Mouse (Mus musculus) mouse embryonic stem cell (cell line): ENCODE measurements around the gene Plod3.
"Not testable (repeated sequence)": the region's sequence is repeated elsewhere in the genome, so short reads cannot be mapped to it uniquely, and the experiment has no call there.

ENCODE experiments used
- in situ Hi-C, 2 experiments: fragments of 300-500 bp; cut with MboI; formaldehyde crosslinking; loops; 1 replicate in 1 of 2; 3 replicates in 1 of 2; pipeline ENCODE4 v1.14.3; 2019 to 2020; ENCODE audit warnings: low sequenced_read_pairs in 2 of 2, low pct_unique_long_range_greater_than_20kb in 1 of 2, mixed read lengths in 1 of 2; ENCODE audit not compliant: unreplicated experiment in 1 of 2

The Plod3 gene

GRCm38 (mm10) chr5:136986695-136987137 lies at the start of gene Plod3:
Gene Plod3 (plus strand): TSS chr5:136987019.
- in situ Hi-C loops, result no loop called here

DNA sequence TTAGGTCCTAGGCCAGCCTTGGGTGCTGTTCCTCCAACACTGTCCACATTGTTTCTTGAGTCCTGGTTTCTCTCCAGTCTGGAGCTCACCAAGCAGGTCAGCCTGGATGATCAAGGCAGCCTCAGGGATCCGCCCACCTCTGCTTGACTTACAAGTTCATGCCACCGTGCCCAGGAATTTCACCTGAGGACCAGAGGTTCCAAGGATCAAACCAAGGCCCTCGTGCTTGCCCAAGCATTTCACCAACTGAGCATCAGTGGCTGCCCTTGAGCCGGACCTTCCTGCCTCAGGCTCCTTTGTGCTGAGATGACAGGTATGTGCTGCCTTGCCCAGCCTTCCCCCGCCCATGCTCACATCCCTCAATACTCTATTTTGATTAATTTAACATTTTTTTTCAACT lies 49.2 kb upstream of the Plod3 start:
- in situ Hi-C loops, result no loop called here

DNA sequence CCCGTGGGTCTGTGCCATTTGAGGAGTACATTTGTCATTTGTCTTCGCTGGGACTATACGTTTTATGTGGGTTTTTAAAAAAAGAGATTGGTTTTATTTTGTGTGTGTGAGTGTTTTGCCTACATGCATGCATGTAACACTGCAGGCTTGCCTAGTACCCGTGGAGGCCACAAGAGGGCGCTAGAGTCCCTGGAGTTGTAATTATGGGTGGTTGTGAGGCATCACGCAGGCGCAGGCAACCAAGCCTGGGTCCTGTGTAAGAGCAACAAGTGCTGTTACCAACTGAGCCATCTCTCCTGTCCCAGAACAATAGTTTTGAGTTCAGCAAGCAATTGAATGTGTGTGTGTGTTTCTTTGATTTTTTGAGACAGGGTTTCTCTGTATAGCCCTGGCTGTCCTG lies 47.5 kb upstream of the Plod3 start:
- in situ Hi-C loops, result no loop called here

GRCm38 (mm10) chr5:136940029-136940428 lies 46.8 kb upstream of the Plod3 start:
- in situ Hi-C loops, result not testable (repeated sequence)

- in situ Hi-C loops, result no loop called here
Measured at GRCm38 (mm10) chr5:136940845-136941560, 45.8 kb upstream of the Plod3 start.

- in situ Hi-C loops, result no loop called here
Measured at GRCm38 (mm10) chr5:136942781-136943180, 44.0 kb upstream of the Plod3 start.

DNA sequence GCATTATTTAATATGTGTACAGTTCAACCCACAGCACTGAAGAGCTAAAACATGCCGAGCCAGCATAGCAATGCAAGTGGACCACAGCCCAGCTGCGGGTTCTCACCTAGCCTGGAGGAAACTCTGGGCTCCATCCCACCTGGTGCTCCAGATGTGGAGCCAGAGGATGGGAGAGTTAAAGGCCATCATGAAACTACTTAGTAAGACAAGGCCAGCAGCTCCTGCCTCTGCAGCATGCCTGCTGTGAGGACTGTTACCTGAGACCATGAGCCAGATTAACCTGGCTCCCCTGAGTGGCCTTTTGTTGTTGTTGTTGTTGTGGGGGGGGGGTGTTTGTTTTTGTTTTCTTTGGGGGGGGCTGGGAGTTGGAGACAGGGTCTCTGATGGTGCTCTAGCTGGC lies 43.4 kb upstream of the Plod3 start:
- in situ Hi-C loops, result no loop called here

DNA sequence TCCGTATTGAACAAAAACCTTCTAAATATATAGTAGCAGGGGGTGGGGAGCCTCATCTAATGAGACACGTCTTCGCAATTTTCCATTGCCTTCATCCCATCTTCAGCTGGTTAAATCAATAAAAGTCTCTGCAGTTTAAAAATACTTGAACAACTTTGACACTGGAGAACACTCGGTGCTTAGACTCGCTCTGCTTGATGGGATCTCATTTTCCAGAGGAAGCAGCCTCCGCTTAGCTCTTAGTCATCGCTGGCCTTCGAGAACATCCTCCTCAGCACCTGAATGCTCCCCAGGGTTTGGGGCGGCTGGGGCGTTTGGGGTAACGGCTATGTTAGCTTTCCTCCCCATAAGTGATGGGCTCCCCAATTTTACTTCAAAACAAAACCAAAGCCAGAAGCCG lies 41.7 kb upstream of the Plod3 start:
- in situ Hi-C loops, result no loop called here

DNA sequence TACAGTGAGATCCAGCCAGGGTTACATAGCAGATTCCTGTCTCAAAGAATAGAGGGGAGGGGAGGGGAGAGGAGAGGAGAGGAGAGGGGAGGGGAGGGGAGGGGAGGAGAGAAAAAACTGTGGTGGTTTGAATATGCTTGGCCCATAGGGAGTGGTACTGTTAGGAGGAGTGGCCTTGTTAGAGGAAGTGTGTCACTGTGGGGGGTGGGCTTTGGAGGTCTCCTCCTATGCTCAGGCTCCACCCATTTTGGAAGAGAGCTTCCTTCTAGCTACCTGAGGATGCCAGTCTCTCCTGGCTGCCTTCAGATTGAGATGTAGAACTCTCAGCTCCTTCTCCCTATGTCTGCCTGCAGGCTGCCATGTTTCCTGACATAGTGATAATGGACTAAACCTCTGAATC lies 38.9 kb upstream of the Plod3 start:
- in situ Hi-C loops, result no loop called here

- in situ Hi-C loops, result not testable (repeated sequence)
Measured at GRCm38 (mm10) chr5:136949551-136950336, 37.1 kb upstream of the Plod3 start.

DNA sequence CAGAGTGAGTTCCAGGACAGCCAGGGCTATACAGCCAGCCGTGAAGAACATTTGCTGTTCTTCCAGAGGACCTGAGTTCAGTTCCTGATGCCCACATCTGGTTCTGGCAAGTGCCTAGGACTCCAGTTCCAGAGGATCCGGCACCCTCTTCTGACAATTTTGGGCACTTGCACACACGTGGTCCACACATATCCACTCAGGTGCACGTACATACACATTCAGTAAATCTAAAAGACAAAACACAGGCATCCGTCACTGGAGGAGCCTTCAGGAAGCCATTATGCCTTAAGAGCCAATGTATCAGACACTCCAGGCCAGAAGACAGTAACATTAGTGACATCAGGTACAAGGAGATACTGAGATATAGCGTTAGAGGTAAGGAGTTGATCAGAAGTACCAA lies 36.3 kb upstream of the Plod3 start:
- in situ Hi-C loops, result no loop called here

DNA sequence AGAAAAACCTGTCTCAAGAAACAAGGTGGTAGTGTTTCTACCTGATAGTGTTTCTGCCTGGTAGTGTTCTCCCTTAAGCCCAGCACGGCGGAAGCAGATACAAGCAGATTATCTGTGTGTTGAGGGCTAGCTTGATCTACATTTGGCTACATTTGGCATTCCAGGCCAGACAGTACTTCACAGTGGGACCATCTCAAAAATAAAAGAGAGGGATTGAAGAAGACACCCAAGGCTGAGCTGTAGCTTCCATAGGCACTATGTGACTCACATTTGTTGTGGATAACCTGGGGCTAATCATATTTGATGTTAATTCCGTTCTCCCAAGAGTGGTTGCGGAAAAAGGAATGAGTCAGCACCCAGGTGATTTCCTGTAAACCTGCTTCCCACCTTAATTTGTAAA lies 34.7 kb upstream of the Plod3 start:
- in situ Hi-C loops, result no loop called here

DNA sequence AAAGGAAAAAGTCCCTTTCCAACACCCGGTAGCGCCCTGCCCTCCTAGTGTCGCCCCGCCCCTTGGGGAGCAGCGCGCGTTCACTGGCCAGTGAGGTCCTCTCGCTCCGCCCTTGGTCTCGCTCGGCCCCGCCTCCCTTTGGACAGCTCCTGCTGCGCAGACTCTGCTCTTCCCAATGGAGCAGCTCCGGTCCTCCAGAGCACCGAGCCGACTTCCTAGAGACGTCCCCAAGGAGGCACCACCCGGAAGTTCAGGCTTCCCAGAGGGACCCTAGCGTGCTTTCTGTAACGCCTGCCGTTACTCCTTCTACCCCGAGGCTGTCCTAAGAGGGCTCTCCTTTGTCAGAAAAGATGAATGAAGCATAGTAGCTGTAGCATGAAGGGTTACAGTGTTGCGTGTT lies 33.8 kb upstream of the Plod3 start, which contains the start of gene Fis1:
Gene Fis1, plus strand, starts transcription at position 261 of the 400 bp plus-strand sequence.
- in situ Hi-C loops, result no loop called here

DNA sequence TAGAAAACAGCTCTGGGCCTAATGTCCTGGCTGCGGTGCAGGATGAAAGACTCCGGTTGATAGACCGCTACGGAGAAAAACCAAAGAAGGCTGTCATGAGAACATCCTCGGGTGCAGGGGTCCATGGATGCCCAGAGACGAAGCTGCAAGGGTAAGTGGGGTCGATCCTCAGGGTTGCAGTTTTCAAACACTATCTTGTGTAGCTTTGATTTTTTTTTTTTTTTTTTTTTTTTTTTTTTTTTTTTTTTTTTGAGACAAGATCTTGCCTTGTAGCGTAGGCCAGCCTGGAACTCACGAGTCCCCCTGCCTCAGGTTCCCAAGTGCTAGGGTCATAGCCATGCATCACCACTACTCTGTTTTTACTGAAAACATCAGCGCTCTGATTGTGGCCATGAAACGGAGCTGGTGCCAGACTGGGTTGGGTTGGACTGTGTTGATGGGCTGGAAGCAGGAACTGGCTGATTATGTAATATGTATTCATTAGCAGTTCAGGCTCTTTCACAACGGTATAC lies 33.3 kb upstream of the Plod3 start:
- in situ Hi-C loops, result no loop called here

DNA sequence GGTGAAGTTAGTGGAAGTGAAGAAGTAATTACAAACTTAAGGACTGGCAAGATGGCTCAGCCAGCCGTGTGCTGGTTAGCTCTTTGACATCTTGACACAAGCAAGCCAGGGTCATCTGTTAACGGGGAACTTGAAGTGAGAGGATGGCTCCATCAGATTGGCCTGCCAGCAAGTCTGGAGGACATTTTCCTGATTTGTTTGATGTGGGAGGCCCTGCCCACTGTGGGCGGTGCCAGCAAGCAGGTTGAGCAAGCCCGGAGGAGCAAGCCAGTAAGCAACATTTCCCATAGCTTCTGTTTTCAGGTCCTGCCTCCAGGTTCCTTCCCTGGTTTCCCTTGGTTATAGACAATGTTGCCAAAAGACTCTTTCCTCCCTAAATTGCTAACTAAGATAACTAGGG lies 31.2 kb upstream of the Plod3 start:
- in situ Hi-C loops, result no loop called here

GRCm38 (mm10) chr5:136957250-136957649 lies 29.6 kb upstream of the Plod3 start:
- in situ Hi-C loops, result no loop called here

GRCm38 (mm10) chr5:136958991-136959605 lies 27.7 kb upstream of the Plod3 start:
- in situ Hi-C loops, result no loop called here

DNA sequence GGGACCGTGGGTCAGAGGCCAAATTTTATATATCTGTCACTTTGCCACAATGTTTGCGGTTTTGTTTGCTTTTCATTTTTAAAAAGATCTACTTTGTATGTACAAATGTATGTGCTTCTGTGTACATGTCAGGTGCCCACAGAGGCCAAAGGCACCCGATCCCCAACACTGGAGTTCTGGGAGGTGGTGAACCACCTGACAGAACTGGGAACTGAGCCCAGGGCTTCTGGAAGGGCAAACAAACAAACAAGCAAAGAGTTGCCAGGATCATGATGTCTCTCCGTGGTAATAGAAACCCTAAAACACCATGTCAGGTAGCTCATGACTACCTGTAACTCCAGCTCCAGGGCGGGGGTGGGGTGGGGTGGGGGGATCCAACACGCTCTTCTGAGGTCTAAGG lies 26.8 kb upstream of the Plod3 start:
- in situ Hi-C loops, result no loop called here

GRCm38 (mm10) chr5:136961334-136961982 lies 25.4 kb upstream of the Plod3 start:
- in situ Hi-C loops, result no loop called here
